Mouse (Mus musculus): ENCODE measurements around the gene Snrpc. TPM values are rescaled to one million over a fixed set of nuclear protein-coding genes. Genes with fewer than 3 reads are reported as not detected.

Gene Snrpc
- polyA plus RNA-seq, 1 experiment from 2014 or later: 255 TPM

DNA sequence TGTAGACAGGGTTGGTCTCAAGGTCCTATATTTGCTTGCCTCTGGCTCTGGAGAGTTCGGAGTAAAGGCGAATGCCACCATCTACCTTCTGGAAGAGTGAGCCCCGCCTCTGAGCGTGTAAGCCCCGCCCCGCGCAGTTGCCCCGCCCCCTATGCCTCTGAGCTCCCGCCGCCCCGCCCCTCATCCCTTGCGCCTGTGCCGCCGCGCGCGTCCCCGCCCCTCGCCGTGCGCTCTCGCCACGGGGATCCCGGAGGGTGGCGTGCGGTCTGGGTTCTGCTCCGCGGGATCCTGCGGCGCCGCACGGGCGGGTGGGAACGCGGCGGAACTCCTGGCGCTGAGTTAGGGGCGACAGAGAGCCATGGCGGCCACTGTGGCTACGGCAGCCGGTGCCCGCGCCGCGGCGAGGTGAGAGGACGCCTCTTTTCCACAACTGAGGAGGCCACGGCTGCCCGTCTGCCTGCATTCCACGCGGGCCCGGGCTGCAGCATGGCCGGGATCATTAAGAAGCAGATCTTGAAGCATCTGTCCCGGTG lies 18.4 kb downstream of the Snrpc start, which contains the start of gene Uhrf1bp1:
TSS of gene Uhrf1bp1 (plus strand) at position 177 of the 533 bp plus-strand sequence.
- Histone ChIP-seq H3K36me3 (ENCODE audit: control insufficient read depth, insufficient read depth) (peaks cover 3% of the 10 kb centered on the region), H3K4me1 (replicated peaks; ENCODE audit: control insufficient read depth, insufficient read depth, low read length) (peaks cover 26% of the 10 kb centered on the region), H3K27ac (ENCODE audit: low read length) (peak within 1 kb of the TSS; percentile 70), H3K4me3 (replicated peaks; ENCODE audit: low read length) (peak within 1 kb of the TSS; percentile 93), H3K9ac (replicated peaks; ENCODE audit: low read depth, low read length) (peak within 1 kb of the TSS; percentile 85), H3K4me2 (ENCODE audit: low read length) (peak within 1 kb of the TSS; percentile 86), H3K9me3 (ENCODE audit: control insufficient read depth, low read length) (no peaks in the 10 kb centered on the region), H3K27me3 (replicated peaks; ENCODE audit: control insufficient read depth, insufficient read depth, low read length) (no peaks in the 10 kb centered on the region)
- ATAC-seq: peak; percentile 89
- WGBS: under 1% methylated on average over 54 of the region's 54 CpGs

DNA sequence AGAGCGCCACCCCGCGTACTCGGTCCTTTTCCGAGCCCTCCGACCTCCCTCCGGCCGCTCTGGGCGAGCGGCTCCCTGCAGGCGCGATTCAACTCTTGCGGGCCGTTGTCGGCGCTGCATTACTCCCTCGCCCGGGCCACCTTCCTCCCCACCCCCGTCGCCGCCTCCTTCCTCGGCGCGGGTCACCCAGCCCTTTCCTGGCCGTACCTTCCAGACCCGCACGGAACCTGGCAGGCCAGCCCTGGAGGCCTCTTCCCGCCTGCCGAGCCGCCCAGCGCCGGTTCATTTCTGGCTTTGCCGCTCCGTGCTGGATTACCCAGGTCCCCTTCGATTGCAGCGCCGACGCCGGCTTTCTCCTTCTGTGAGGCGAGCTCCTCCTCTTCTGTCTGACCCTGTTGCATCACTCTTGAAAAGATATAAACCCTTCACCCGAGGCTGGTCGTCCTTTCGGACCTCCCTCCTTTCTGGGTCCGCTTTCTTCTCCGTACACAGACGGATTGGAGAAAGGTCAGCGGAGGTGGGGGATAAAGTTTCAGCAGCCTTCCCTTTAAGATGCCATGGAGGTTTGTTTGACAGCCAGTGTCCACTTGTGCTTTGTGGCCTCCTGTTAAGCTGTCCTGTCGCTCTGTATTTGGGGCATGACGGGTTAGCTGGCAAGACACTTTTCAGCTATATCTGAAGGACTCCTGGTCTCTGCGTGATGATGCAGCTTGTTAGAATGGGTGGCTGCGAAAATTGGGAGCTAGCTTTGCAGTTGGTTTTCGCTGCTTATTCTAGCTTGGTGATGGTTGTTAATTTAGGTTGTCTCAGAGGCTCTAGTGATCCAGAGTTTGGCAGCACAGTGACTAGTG lies 19.1 kb downstream of the Snrpc start:
- WGBS: 2% methylated on average over 52 of the region's 52 CpGs
- Histone ChIP-seq H3K27me3 (replicated peaks; ENCODE audit: control insufficient read depth, insufficient read depth, low read length) (no peaks in the 10 kb centered on the region), H3K27ac (ENCODE audit: low read length) (peak overlapping the region; percentile 70), H3K4me2 (ENCODE audit: low read length) (peak overlapping the region; percentile 86), H3K36me3 (ENCODE audit: control insufficient read depth, insufficient read depth) (peaks cover 3% of the 10 kb centered on the region), H3K4me3 (replicated peaks; ENCODE audit: low read length) (peak overlapping the region; percentile 93), H3K9ac (replicated peaks; ENCODE audit: low read depth, low read length) (peak overlapping the region; percentile 85), H3K4me1 (replicated peaks; ENCODE audit: control insufficient read depth, insufficient read depth, low read length) (peaks cover 26% of the 10 kb centered on the region), H3K9me3 (ENCODE audit: control insufficient read depth, low read length) (no peaks in the 10 kb centered on the region)
- ATAC-seq: peak; percentile 65

- Histone ChIP-seq H3K27me3 (replicated peaks; ENCODE audit: control insufficient read depth, insufficient read depth, low read length) (no peaks in the 10 kb centered on the region), H3K9ac (replicated peaks; ENCODE audit: low read depth, low read length) (peak overlapping the region; percentile 85; the same call in 1 of the 2 replicates), H3K4me2 (ENCODE audit: low read length) (peak overlapping the region; percentile 86), H3K9me3 (ENCODE audit: control insufficient read depth, low read length) (no peaks in the 10 kb centered on the region), H3K4me3 (replicated peaks; ENCODE audit: low read length) (peak overlapping the region; percentile 93; the same call in 1 of the 2 replicates), H3K36me3 (ENCODE audit: control insufficient read depth, insufficient read depth) (no peaks in the 10 kb centered on the region), H3K27ac (ENCODE audit: low read length) (no peak overlapping the region), H3K4me1 (replicated peaks; ENCODE audit: control insufficient read depth, insufficient read depth, low read length) (peaks cover 26% of the 10 kb centered on the region)
- WGBS: 63% methylated on average over 11 of the region's 11 CpGs
- no peak for ATAC-seq
Measured at GRCm38 (mm10) chr17:27857649-27858475, 19.9 kb downstream of the Snrpc start.

DNA sequence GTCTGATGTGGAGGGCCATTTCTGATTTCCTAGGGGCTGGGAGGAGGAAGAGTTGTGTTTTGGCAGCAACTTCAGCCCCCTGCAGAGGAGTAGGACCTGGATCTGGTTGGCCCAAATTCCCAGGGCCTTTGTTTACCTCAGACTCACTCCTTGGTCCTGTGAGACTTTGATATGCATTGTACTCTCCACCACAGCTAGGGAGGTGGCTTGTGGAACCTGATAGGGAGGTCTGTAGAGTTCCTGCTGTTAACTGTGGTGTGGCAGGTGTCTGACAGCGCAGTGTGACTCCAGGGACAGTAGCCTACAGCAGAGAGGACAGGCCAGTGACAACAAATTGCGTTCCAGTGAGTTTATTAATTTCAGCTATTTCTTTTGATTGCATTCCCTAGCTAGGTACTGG lies 21.2 kb downstream of the Snrpc start:
- no peak overlapping the region for H3K4me2 ChIP-seq (ENCODE audit: low read length)
- no peaks in the 10 kb centered on the region for H3K36me3 ChIP-seq (ENCODE audit: control insufficient read depth, insufficient read depth)
- no peak for ATAC-seq
- no peaks in the 10 kb centered on the region for H3K27me3 ChIP-seq (replicated peaks; ENCODE audit: control insufficient read depth, insufficient read depth, low read length)
- no peak overlapping the region for H3K9ac ChIP-seq (replicated peaks; ENCODE audit: low read depth, low read length)
- H3K27ac ChIP-seq (ENCODE audit: low read length): no peak overlapping the region
- WGBS: 49% methylated on average over 2 of the region's 2 CpGs
- no peaks in the 10 kb centered on the region for H3K9me3 ChIP-seq (ENCODE audit: control insufficient read depth, low read length)
- H3K4me1 ChIP-seq (replicated peaks; ENCODE audit: control insufficient read depth, insufficient read depth, low read length): peaks cover 26% of the 10 kb centered on the region
- no peak overlapping the region for H3K4me3 ChIP-seq (replicated peaks; ENCODE audit: low read length)

DNA sequence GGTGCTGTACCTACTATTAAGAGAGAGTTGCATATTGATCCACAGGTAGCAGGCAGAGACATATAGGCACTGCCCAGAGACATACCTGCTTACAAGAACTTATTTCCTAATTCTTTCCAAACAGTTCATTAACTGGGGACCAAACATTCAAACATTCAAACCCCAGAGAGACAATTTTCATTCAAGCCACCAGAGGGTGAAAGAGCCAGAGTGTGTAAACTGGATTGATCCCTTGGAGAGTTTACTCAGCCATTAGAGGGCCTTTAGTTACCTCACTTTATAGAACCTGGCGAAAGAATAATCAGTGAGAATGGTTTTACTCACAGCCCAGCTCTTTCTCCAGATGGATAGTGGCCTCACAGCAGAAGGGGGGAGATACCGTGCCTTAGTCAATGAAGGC lies 27.5 kb downstream of the Snrpc start:
- H3K9ac ChIP-seq (replicated peaks; ENCODE audit: low read depth, low read length): no peak overlapping the region
- H3K27me3 ChIP-seq (replicated peaks; ENCODE audit: control insufficient read depth, insufficient read depth, low read length): no peaks in the 10 kb centered on the region
- no peaks in the 10 kb centered on the region for H3K9me3 ChIP-seq (ENCODE audit: control insufficient read depth, low read length)
- H3K27ac ChIP-seq (ENCODE audit: low read length): no peak overlapping the region
- H3K4me1 ChIP-seq (replicated peaks; ENCODE audit: control insufficient read depth, insufficient read depth, low read length): no peaks in the 10 kb centered on the region
- 82% methylated on average over 2 of the region's 2 CpGs for WGBS
- no peak overlapping the region for H3K4me3 ChIP-seq (replicated peaks; ENCODE audit: low read length)
- H3K4me2 ChIP-seq (ENCODE audit: low read length): no peak overlapping the region
- no peak for ATAC-seq
- no peaks in the 10 kb centered on the region for H3K36me3 ChIP-seq (ENCODE audit: control insufficient read depth, insufficient read depth)

DNA sequence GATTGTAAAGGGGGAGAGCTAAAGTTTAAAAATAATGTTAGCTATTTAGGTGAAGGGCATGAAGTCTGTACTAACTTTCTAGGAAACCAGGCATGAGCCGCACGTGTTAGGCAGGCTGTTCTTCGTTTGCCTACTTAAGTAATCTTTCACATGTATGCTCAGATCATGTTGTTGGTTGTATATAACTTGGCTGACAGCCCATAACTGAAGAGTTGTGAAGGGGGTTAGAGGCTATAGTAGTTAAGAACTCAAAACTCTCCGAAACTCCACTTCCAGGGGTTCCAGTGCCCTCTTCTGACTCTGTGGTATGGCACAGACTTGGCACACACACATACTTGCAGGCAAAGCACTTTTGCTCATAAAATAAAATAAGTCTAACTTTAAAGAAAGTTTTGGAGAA lies 28.8 kb downstream of the Snrpc start:
- no peaks in the 10 kb centered on the region for H3K27me3 ChIP-seq (replicated peaks; ENCODE audit: control insufficient read depth, insufficient read depth, low read length)
- no peaks in the 10 kb centered on the region; the same call in 1 of the 2 replicates for H3K4me1 ChIP-seq (replicated peaks; ENCODE audit: control insufficient read depth, insufficient read depth, low read length)
- H3K4me3 ChIP-seq (replicated peaks; ENCODE audit: low read length): no peak overlapping the region
- no peak overlapping the region for H3K4me2 ChIP-seq (ENCODE audit: low read length)
- H3K9ac ChIP-seq (replicated peaks; ENCODE audit: low read depth, low read length): no peak overlapping the region
- H3K9me3 ChIP-seq (ENCODE audit: control insufficient read depth, low read length): no peaks in the 10 kb centered on the region
- WGBS: 90% methylated on average over 4 of the region's 4 CpGs
- no peak for ATAC-seq
- H3K27ac ChIP-seq (ENCODE audit: low read length): no peak overlapping the region
- H3K36me3 ChIP-seq (ENCODE audit: control insufficient read depth, insufficient read depth): no peaks in the 10 kb centered on the region

DNA sequence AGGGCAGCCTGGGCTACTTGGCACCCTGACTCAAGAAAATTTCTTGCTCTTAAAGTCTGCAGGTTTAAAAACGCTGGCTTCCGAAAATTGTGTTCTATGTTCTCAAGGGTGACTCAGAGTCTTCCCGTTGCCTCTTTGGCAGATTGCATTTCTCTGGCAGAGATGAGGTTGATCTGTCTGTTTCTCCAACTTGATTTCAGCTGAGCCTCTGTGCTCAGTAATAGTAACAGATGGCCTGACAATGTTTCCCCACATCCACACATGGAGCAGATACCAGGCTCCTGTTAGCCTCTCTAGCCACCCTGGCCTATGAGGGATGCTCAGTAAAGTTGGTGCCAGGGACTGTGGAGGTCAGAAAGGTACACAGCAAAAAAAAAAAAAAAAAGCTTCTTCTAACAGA lies 33.9 kb downstream of the Snrpc start:
- H3K4me3 ChIP-seq (replicated peaks; ENCODE audit: low read length): no peak overlapping the region
- H3K9ac ChIP-seq (replicated peaks; ENCODE audit: low read depth, low read length): no peak overlapping the region
- no peaks in the 10 kb centered on the region for H3K27me3 ChIP-seq (replicated peaks; ENCODE audit: control insufficient read depth, insufficient read depth, low read length)
- H3K36me3 ChIP-seq (ENCODE audit: control insufficient read depth, insufficient read depth): no peaks in the 10 kb centered on the region
- H3K4me1 ChIP-seq (replicated peaks; ENCODE audit: control insufficient read depth, insufficient read depth, low read length): no peaks in the 10 kb centered on the region; the same call in 1 of the 2 replicates
- WGBS: 65% methylated on average over 3 of the region's 3 CpGs
- peak; percentile 33; the same call in 1 of the 2 replicates for ATAC-seq
- H3K4me2 ChIP-seq (ENCODE audit: low read length): no peak overlapping the region
- no peak overlapping the region for H3K27ac ChIP-seq (ENCODE audit: low read length)
- no peaks in the 10 kb centered on the region for H3K9me3 ChIP-seq (ENCODE audit: control insufficient read depth, low read length)

DNA sequence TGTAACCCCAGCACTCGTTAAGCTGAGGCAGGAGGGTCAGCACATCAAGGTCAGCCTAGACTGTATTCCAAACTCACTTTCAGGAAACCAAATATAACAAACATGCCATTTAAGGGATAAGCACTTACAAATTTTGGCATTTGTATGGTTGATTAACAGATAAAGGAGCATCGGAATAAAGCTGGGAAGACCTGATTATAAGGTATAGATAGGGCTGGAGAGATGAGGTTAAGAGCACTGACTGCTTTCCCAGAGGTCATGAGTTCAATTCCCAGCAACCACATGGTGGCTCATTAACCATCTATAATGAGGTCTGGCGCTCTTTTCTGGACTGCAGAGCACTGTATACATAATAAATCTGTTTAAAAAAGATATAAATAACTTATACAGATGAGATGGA lies 35.6 kb downstream of the Snrpc start:
- no peak for ATAC-seq
- Histone ChIP-seq H3K36me3 (ENCODE audit: control insufficient read depth, insufficient read depth) (no peaks in the 10 kb centered on the region), H3K27ac (ENCODE audit: low read length) (no peak overlapping the region), H3K9ac (replicated peaks; ENCODE audit: low read depth, low read length) (no peak overlapping the region), H3K4me3 (replicated peaks; ENCODE audit: low read length) (no peak overlapping the region), H3K4me2 (ENCODE audit: low read length) (no peak overlapping the region), H3K4me1 (replicated peaks; ENCODE audit: control insufficient read depth, insufficient read depth, low read length) (no peaks in the 10 kb centered on the region; the same call in 1 of the 2 replicates), H3K9me3 (ENCODE audit: control insufficient read depth, low read length) (no peaks in the 10 kb centered on the region), H3K27me3 (replicated peaks; ENCODE audit: control insufficient read depth, insufficient read depth, low read length) (no peaks in the 10 kb centered on the region)
- 75% methylated on average over 3 of the region's 3 CpGs for WGBS

- Histone ChIP-seq H3K27ac (ENCODE audit: low read length) (no peak overlapping the region), H3K4me1 (replicated peaks; ENCODE audit: control insufficient read depth, insufficient read depth, low read length) (no peaks in the 10 kb centered on the region; the same call in 1 of the 2 replicates), H3K9ac (replicated peaks; ENCODE audit: low read depth, low read length) (no peak overlapping the region), H3K27me3 (replicated peaks; ENCODE audit: control insufficient read depth, insufficient read depth, low read length) (no peaks in the 10 kb centered on the region), H3K4me3 (replicated peaks; ENCODE audit: low read length) (no peak overlapping the region), H3K4me2 (ENCODE audit: low read length) (no peak overlapping the region), H3K9me3 (ENCODE audit: control insufficient read depth, low read length) (no peaks in the 10 kb centered on the region), H3K36me3 (ENCODE audit: control insufficient read depth, insufficient read depth) (no peaks in the 10 kb centered on the region)
- 79% methylated on average over 5 of the region's 5 CpGs for WGBS
- ATAC-seq: no peak
Measured at GRCm38 (mm10) chr17:27874510-27874909, 36.6 kb downstream of the Snrpc start.

Data from forebrain, embryonic 16.5 days (tissue).